Mouse (Mus musculus) retina, embryonic 14.5 days (tissue): ENCODE results near the gene Six5.

Experiments
- DNase-seq: peaks from one replicate; pipeline ENCODE4 v3.0.0-alpha.2; 2015; ENCODE audit warnings: low spot score

Gene Six5

DNA sequence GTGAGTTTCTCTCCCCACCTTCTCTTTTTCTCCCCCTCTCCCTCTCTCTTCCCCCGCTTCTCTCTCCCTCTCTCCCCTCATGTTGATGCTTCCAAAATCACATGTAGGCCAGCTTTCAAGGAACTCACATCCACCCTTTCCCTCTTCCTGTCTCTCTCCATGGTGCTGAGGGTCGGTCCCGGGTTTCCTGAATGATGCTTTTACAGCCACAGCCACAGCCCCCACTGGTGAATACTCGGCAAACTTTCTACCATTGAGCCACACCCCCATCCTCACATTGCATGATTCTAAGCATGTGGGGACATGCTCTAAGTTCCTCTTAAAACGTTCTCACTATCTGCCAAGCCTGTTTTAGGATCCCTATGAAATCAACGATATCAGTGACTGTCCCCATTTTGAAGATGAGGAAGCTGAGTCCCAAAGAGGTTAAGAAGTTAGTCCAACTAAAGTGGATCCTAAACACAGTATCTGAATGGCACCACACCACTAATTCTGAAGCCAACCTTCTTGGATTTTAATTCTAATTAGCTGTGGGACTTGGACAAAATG, 53.2 kb downstream of the Six5 start:
- no peak for DNase-seq
